Mouse (Mus musculus) ES-E14 (cell line): ENCODE results near the gene Trmt10c. TPM values are rescaled to one million over a fixed set of nuclear protein-coding genes. Genes with fewer than 3 reads are reported as not detected.

ENCODE experiments used
- DNase-seq: peaks from one replicate; pipeline ENCODE4 v3.0.0-alpha.2; 2013; ENCODE audit warnings: low read depth, low spot score
- H3K27ac ChIP-seq: 2 replicates; pipeline ENCODE4 v1.5.1; 2012; ENCODE audit warnings: low read depth, mild to moderate bottlenecking, low read length, moderate library complexity, mixed read lengths; ENCODE audit not compliant: poor library complexity, insufficient read depth, severe bottlenecking
- H3K36me3 ChIP-seq: 2 replicates; pipeline ENCODE4 v1.6.1; 2012; ENCODE audit warnings: mild to moderate bottlenecking, low read length, moderate library complexity, mixed read lengths; ENCODE audit not compliant: control insufficient read depth, poor library complexity, insufficient read depth, severe bottlenecking
- H3K4me1 ChIP-seq, 2 experiments: fragments of 150-350 bp in 1 of 2; sonication (generic) in 1 of 2; 2 replicates each; pipeline ENCODE4 v1.6.1; 2012; ENCODE audit warnings: low read length in 2 of 2, mild to moderate bottlenecking in 1 of 2, mixed read lengths in 1 of 2; ENCODE audit not compliant: control insufficient read depth in 2 of 2, insufficient read depth in 2 of 2, poor library complexity in 1 of 2
- H3K4me3 ChIP-seq, 2 experiments: fragments of 150-350 bp in 1 of 2; sonication (generic) in 1 of 2; 2 replicates each; pipeline ENCODE4 v1.5.1; 2012; ENCODE audit warnings: low read length in 2 of 2, low read depth in 1 of 2, mild to moderate bottlenecking in 1 of 2, mixed read lengths in 1 of 2; ENCODE audit not compliant: insufficient read depth in 1 of 2, poor library complexity in 1 of 2, severe bottlenecking in 1 of 2
- H3K9ac ChIP-seq: 2 replicates; pipeline ENCODE4 v1.6.1; 2012; ENCODE audit warnings: low read depth, mild to moderate bottlenecking, low read length, mixed read lengths; ENCODE audit not compliant: poor library complexity, insufficient read depth, severe bottlenecking
- H3K9me3 ChIP-seq: fragments of 150-350 bp; sonication (generic); 2 replicates; pipeline ENCODE4 v1.6.1; 2012; ENCODE audit warnings: low read depth, mild to moderate bottlenecking, low read length; ENCODE audit not compliant: control insufficient read depth, insufficient read depth
- CHD2 ChIP-seq: IDR thresholded peaks from 2 replicates; pipeline ENCODE4 v1.6.1; 2014; ENCODE audit warnings: mild to moderate bottlenecking, low read depth, low read length, inconsistent platforms
- HCFC1 ChIP-seq: IDR thresholded peaks from 2 replicates; pipeline ENCODE4 v1.6.1; 2012; ENCODE audit warnings: low read length, inconsistent platforms, borderline replicate concordance; ENCODE audit not compliant: insufficient read depth
- MAFK ChIP-seq: IDR thresholded peaks from 2 replicates; pipeline ENCODE4 v1.6.1; 2014; ENCODE audit warnings: mild to moderate bottlenecking, low read depth, low read length, inconsistent platforms; ENCODE audit not compliant: insufficient read depth
- ZC3H11A ChIP-seq: IDR thresholded peaks from 2 replicates; pipeline ENCODE4 v1.6.1; 2012; ENCODE audit warnings: low read depth, mild to moderate bottlenecking, inconsistent platforms, low read length, borderline replicate concordance
- ZNF384 ChIP-seq: IDR thresholded peaks from 2 replicates; pipeline ENCODE4 v1.6.1; 2012; ENCODE audit warnings: low read depth, low read length, inconsistent platforms
- in situ Hi-C, 2 experiments: fragments of 600-800 bp; cut with MboI; formaldehyde crosslinking; loops; one replicate each; pipeline ENCODE4 v1.15.1; 2025; ENCODE audit warnings: low sequenced_read_pairs in 2 of 2, inconsistent platforms in 1 of 2; ENCODE audit not compliant: unreplicated experiment in 2 of 2
- total RNA-seq: library from RNA; depleted of rRNA; stranded (reverse); fragments of 300-350 nt; gene quantifications from 2 replicates; pipeline ENCODE4 v1.2.3, GENCODE M21; 2012

The Trmt10c gene
- total RNA-seq, 1 experiment, result 21.6 TPM

DNA sequence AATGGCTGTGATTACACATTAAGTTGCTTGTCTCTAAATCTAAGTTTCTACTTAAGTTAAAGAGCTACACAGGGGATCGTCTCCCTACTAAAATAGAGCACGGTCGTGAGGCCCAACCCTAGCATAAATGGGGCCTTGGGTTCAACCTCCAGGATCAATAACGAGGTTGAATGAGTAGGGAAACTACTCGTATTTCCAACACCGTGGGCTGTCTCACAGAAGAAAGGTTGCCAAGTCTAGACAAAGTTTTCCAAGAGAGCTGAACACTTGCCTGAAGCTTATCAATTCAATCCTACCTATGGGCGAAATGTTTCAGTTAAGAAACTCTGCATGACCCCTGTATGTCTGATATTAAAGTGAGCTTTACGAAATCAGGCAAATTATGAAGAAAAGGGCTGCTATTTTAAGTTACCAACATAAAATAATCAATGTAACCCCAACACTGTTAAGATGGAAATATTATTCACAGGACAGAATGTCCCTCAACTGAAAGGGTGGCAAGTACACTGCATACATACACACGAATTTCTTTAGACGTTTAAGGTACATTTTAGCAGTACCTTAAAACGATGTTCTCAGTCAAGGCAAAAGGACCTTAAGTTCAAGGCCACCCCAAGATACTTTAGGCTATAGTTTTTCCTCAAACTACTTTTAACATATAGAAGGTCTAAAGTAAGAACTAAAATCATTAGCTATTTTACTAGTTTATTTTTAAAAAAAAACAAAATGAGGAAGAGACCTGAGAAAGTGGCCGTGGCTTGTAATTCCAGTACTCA is 9.6 kb downstream of the Trmt10c start:
- in situ Hi-C loops, result no loop called here
- Histone ChIP-seq H3K9me3 (no peaks in the 10 kb centered on the region), H3K4me1 (peaks cover 0 to 5% of the 10 kb centered on the region in 2 experiments; a peak in 1 of 4 replicates), H3K4me3 (peak overlapping the region; percentile 92 to 95), H3K36me3 (peaks cover 10% of the 10 kb centered on the region), H3K9ac (peak overlapping the region; percentile 97; the same call in 1 of the 2 replicates), H3K27ac (no peak overlapping the region)
- TF ChIP-seq MAFK (no peak), ZNF384 (no peak), ZC3H11A (no peak), CHD2 (no peak), HCFC1 (no peak)
- DNase-seq, result no peak

DNA sequence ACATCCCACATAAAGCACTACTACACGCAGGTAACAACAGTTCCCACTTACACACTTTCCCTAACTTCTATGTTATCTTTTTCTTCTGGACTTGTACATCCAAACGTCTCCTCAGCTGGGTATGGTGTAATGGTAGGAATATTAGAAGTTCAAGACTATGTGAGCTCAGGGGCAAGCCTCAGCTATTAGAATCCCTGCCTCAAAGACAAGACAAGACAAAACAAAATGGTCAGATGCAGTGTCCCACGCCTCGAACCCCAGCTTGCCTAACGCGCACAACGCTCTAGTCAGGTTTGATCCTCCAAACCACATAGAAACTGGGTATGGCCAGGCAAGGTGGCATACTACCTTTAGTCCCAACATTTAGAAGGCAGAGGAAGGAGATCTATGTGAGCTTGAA is 18.0 kb downstream of the Trmt10c start:
- H3K4me1 ChIP-seq, result no peaks in the 10 kb centered on the region
- no peak for DNase-seq
- in situ Hi-C loops, result no loop called here
- TF ChIP-seq ZC3H11A (no peak), MAFK (no peak), ZNF384 (no peak), HCFC1 (no peak), CHD2 (no peak)
- no peak overlapping the region for H3K9ac ChIP-seq
- H3K27ac ChIP-seq, result no peak overlapping the region
- peaks cover 22% of the 10 kb centered on the region for H3K36me3 ChIP-seq
- no peak overlapping the region for H3K4me3 ChIP-seq
- H3K9me3 ChIP-seq, result no peaks in the 10 kb centered on the region

DNA sequence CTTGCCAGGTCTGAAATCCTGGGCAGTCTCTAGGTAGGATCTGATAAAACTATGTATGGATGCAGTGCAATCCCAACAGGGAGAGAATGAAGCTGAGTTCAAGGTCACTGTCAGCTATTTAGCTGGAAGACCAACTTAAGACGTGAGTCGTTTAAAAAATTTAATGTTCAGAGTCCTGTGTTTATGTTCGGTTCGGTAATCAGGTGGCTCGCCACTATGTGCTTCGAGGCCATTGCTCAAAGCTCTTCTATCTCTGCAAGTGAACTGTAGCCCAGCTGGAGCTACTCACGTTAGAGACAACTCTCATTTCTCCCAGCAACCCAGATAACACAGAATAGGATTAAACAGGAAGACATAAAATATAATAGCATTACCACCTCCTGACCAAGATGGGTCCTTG is 23.5 kb downstream of the Trmt10c start:
- no peaks in the 10 kb centered on the region; a peak in 1 of 4 replicates for H3K4me1 ChIP-seq
- no peak overlapping the region for H3K9ac ChIP-seq
- DNase-seq, result no peak
- H3K4me3 ChIP-seq, result no peak overlapping the region
- no peak overlapping the region for H3K27ac ChIP-seq
- TF ChIP-seq ZNF384 (no peak), CHD2 (no peak), HCFC1 (no peak), ZC3H11A (no peak)
- no peaks in the 10 kb centered on the region for H3K9me3 ChIP-seq
- peaks cover 10% of the 10 kb centered on the region for H3K36me3 ChIP-seq
- in situ Hi-C loops, result no loop called here

DNA sequence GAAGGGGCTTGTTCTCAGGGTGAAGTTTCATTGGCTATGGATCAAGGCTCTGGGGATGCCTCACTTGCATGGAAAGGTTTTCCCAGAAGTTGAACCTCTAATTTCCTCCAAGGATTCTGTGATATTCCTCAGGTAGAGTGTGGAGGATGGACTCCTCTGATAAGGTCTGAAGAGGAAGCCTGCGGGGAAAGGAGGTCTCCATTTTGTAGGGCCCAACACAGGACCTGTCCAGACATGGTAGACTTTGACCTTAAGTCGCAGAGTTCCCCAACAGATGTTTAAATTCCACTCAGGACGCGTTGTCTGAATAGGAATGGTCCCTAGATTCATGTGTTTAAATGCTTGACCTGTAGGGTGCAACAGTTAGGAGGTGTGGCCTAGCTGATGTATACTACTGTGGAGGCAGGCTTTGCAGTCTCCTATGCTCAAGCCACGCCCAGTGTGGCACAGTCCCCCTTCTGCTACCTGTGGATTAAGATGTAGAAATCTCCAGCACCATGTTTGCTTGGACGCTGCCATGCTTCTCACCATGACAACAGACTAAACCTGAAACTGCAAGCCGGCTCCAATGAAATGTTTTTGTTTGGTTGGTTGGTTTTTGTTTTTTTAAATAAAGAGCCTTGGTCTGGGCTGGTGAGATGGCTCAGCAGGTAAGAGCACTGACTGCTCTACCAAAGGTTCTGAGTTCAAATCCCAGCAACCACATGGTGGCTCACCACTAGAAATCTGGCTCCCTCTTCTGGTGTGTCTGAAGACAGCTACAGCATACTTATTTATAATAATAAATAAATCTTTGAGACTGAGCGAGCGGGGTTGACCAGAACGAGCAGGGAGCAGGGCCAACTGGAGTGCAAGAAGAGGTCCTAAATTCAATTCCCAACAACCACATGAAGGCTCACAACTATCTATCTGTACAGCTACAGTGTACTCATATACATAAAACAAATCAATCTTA is 24.6 kb downstream of the Trmt10c start:
- no peaks in the 10 kb centered on the region for H3K9me3 ChIP-seq
- in situ Hi-C loops, result no loop called here
- no peak overlapping the region for H3K9ac ChIP-seq
- peaks cover 6% of the 10 kb centered on the region for H3K36me3 ChIP-seq
- H3K4me1 ChIP-seq, result no peaks in the 10 kb centered on the region; a peak in 1 of 4 replicates
- no peak for TF ChIP-seq HCFC1
- no peak for DNase-seq
- H3K4me3 ChIP-seq, result no peak overlapping the region
- H3K27ac ChIP-seq, result no peak overlapping the region
